Mouse (Mus musculus) heart, embryonic 10.5 days (tissue): ENCODE data around the gene G0s2. TPM values are rescaled to one million over a fixed set of nuclear protein-coding genes. Genes with fewer than 3 reads are reported as not detected.

ENCODE experiments used
- DNase-seq: peaks from one replicate; pipeline ENCODE4 v3.0.0-alpha.2; 2017; ENCODE audit warnings: low spot score
- H3K27ac ChIP-seq: fragments of 300-500 bp; sonication (generic); 2 replicates; pipeline ENCODE4 v1.5.1; 2016; ENCODE audit warnings: mild to moderate bottlenecking
- H3K27me3 ChIP-seq: fragments of 300-500 bp; sonication (generic); 2 replicates; pipeline ENCODE4 v1.6.1; 2016; ENCODE audit warnings: mild to moderate bottlenecking; ENCODE audit not compliant: poor library complexity, insufficient read depth, severe bottlenecking
- H3K36me3 ChIP-seq: fragments of 300-500 bp; sonication (generic); 2 replicates; pipeline ENCODE4 v1.6.1; 2016; ENCODE audit warnings: mild to moderate bottlenecking, moderate library complexity
- H3K4me1 ChIP-seq: fragments of 300-500 bp; sonication (generic); 2 replicates; pipeline ENCODE4 v1.6.1; 2016; ENCODE audit warnings: mild to moderate bottlenecking
- H3K4me3 ChIP-seq: fragments of 300-500 bp; sonication (generic); 2 replicates; pipeline ENCODE4 v1.5.1; 2016; ENCODE audit warnings: mild to moderate bottlenecking, moderate library complexity
- H3K9me3 ChIP-seq: fragments of 300-500 bp; sonication (generic); 2 replicates; pipeline ENCODE4 v1.6.1; 2016; ENCODE audit warnings: mild to moderate bottlenecking, moderate library complexity
- WGBS: fragments of 180-500 bp; shearing (Covaris S2); methylation state at CpG from one replicate; pipeline ENCODE4 v1.1.7; 2016; 5-methylcytosine and 5-hydroxymethylcytosine counted together
- polyA plus RNA-seq: library from polyadenylated mRNA; unstranded; fragments of >200 nt; fragmentation: Nextera tagmentation; extraction: Ambion mirVana; gene quantifications from 2 replicates; pipeline ENCODE4 v1.2.1, GENCODE M21; 2016

Gene G0s2
- polyA plus RNA-seq, 1 experiment from 2014 or later, result 36.1 TPM

GRCm38 (mm10) chr1:193279492-193279891 lies 6.5 kb upstream of the G0s2 start:
- 80% methylated on average over 4 of the region's 4 CpGs for WGBS

GRCm38 (mm10) chr1:193278414-193279045 lies 5.5 kb upstream of the G0s2 start:
- Histone ChIP-seq H3K9me3 (no peaks in the 10 kb centered on the region), H3K27ac (no peak overlapping the region), H3K4me3 (no peak overlapping the region), H3K4me1 (peaks cover 13% of the 10 kb centered on the region; the same call in 1 of the 2 replicates), H3K27me3 (no peaks in the 10 kb centered on the region), H3K36me3 (no peaks in the 10 kb centered on the region)
- no peak for DNase-seq
- WGBS, result 36% methylated on average over 6 of the region's 6 CpGs

More at GRCm38 (mm10) chr1:193279492-193279891, 6.5 kb upstream of the G0s2 start:
- no peak for DNase-seq
- no peaks in the 10 kb centered on the region for H3K9me3 ChIP-seq
- peaks cover 10% of the 10 kb centered on the region; the same call in 1 of the 2 replicates for H3K4me1 ChIP-seq
- H3K27ac ChIP-seq, result no peak overlapping the region
- no peak overlapping the region for H3K4me3 ChIP-seq
- H3K27me3 ChIP-seq, result no peaks in the 10 kb centered on the region
- H3K36me3 ChIP-seq, result no peaks in the 10 kb centered on the region

GRCm38 (mm10) chr1:193274407-193275071 lies 1.5 kb upstream of the G0s2 start:
- DNase-seq, result no peak
- Histone ChIP-seq H3K4me1 (peaks cover 40% of the 10 kb centered on the region), H3K27me3 (no peaks in the 10 kb centered on the region), H3K36me3 (no peaks in the 10 kb centered on the region), H3K27ac (no peak overlapping the region; the same call in 1 of the 2 replicates), H3K4me3 (no peak overlapping the region), H3K9me3 (no peaks in the 10 kb centered on the region)
- 80% methylated on average over 8 of the region's 8 CpGs for WGBS

- H3K4me1 ChIP-seq, result peaks cover 33% of the 10 kb centered on the region
- 11% methylated on average over 24 of the region's 24 CpGs for WGBS
- peak overlapping the region; percentile 55 for H3K4me3 ChIP-seq
- DNase-seq, result peak; percentile 80
- peak overlapping the region; percentile 88 for H3K27ac ChIP-seq
- no peaks in the 10 kb centered on the region for H3K9me3 ChIP-seq
- no peaks in the 10 kb centered on the region for H3K36me3 ChIP-seq
- no peaks in the 10 kb centered on the region for H3K27me3 ChIP-seq
Measured at GRCm38 (mm10) chr1:193272137-193272915, 691 bp downstream of the G0s2 start.

GRCm38 (mm10) chr1:193270965-193271763 lies 1.9 kb downstream of the G0s2 start:
- WGBS, result 26% methylated on average over 6 of the region's 6 CpGs
- H3K27me3 ChIP-seq, result no peaks in the 10 kb centered on the region
- peaks cover 33% of the 10 kb centered on the region for H3K4me1 ChIP-seq
- no peaks in the 10 kb centered on the region for H3K36me3 ChIP-seq
- H3K4me3 ChIP-seq, result peak overlapping the region; percentile 55; the same call in 1 of the 2 replicates
- no peaks in the 10 kb centered on the region for H3K9me3 ChIP-seq
- DNase-seq, result no peak
- H3K27ac ChIP-seq, result peak overlapping the region; percentile 88

- H3K27me3 ChIP-seq, result no peaks in the 10 kb centered on the region
- DNase-seq, result no peak
- peaks cover 22% of the 10 kb centered on the region for H3K4me1 ChIP-seq
- no peak overlapping the region for H3K4me3 ChIP-seq
- no peaks in the 10 kb centered on the region for H3K9me3 ChIP-seq
- H3K36me3 ChIP-seq, result no peaks in the 10 kb centered on the region
- no peak overlapping the region for H3K27ac ChIP-seq
Measured at GRCm38 (mm10) chr1:193265734-193266133, 7.3 kb downstream of the G0s2 start.

GRCm38 (mm10) chr1:193263955-193264598 lies 8.9 kb downstream of the G0s2 start, which contains the start of gene Hsd11b1:
Gene Hsd11b1, minus strand, starts transcription at chr1:193264075.
- WGBS, result 65% methylated on average over 5 of the region's 5 CpGs
- DNase-seq, result no peak
- no peaks in the 10 kb centered on the region for H3K36me3 ChIP-seq
- H3K4me3 ChIP-seq, result no peak within 1 kb of the TSS
- no peaks in the 10 kb centered on the region for H3K27me3 ChIP-seq
- H3K27ac ChIP-seq, result 0 out of 2 replicates have a peak within 1 kb of the TSS, but pooled peaks have one; percentile 39
- peaks cover 22% of the 10 kb centered on the region for H3K4me1 ChIP-seq
- H3K9me3 ChIP-seq, result no peaks in the 10 kb centered on the region

- H3K9me3 ChIP-seq, result no peaks in the 10 kb centered on the region
- 67% methylated on average over 8 of the region's 8 CpGs for WGBS
- H3K4me1 ChIP-seq, result peaks cover 22% of the 10 kb centered on the region
- no peak for DNase-seq
- no peaks in the 10 kb centered on the region for H3K27me3 ChIP-seq
- H3K4me3 ChIP-seq, result no peak overlapping the region
- 0 out of 2 replicates have a peak overlapping the region, but pooled peaks have one; percentile 39 for H3K27ac ChIP-seq
- H3K36me3 ChIP-seq, result no peaks in the 10 kb centered on the region
Measured at GRCm38 (mm10) chr1:193263026-193263907, 9.8 kb downstream of the G0s2 start.

- Histone ChIP-seq H3K4me1 (peaks cover 22% of the 10 kb centered on the region), H3K27ac (no peak overlapping the region; the same call in 1 of the 2 replicates), H3K36me3 (no peaks in the 10 kb centered on the region), H3K27me3 (no peaks in the 10 kb centered on the region), H3K9me3 (no peaks in the 10 kb centered on the region), H3K4me3 (no peak overlapping the region)
- 64% methylated on average over 7 of the region's 7 CpGs for WGBS
- no peak for DNase-seq
Measured at GRCm38 (mm10) chr1:193261897-193262548, 11.0 kb downstream of the G0s2 start.

GRCm38 (mm10) chr1:193259559-193259958 lies 13.5 kb downstream of the G0s2 start:
- no peak overlapping the region for H3K4me3 ChIP-seq
- 80% methylated on average over 9 of the region's 9 CpGs for WGBS
- no peak overlapping the region for H3K27ac ChIP-seq
- H3K9me3 ChIP-seq, result no peaks in the 10 kb centered on the region
- no peaks in the 10 kb centered on the region for H3K36me3 ChIP-seq
- H3K27me3 ChIP-seq, result no peaks in the 10 kb centered on the region
- peaks cover 22% of the 10 kb centered on the region for H3K4me1 ChIP-seq
- DNase-seq, result no peak

GRCm38 (mm10) chr1:193256621-193257098 lies 16.4 kb downstream of the G0s2 start:
- 54% methylated on average over 5 of the region's 5 CpGs for WGBS
- no peak overlapping the region for H3K4me3 ChIP-seq
- DNase-seq, result no peak
- H3K27ac ChIP-seq, result no peak overlapping the region
- H3K36me3 ChIP-seq, result no peaks in the 10 kb centered on the region
- no peaks in the 10 kb centered on the region for H3K9me3 ChIP-seq
- H3K27me3 ChIP-seq, result no peaks in the 10 kb centered on the region
- peaks cover 5% of the 10 kb centered on the region; the same call in 1 of the 2 replicates for H3K4me1 ChIP-seq
